Mouse (Mus musculus) erythroblast, embryonic 14.5 days (primary cell): ENCODE results near the gene Mettl21c.

Experiments
- GATA1 ChIP-seq: IDR thresholded peaks from 2 replicates; pipeline ENCODE4 v1.6.1; 2012; ENCODE audit warnings: low read length, inconsistent platforms, mixed read lengths
- TAL1 ChIP-seq: IDR thresholded peaks from 3 replicates; pipeline ENCODE4 v1.6.1; 2012; ENCODE audit warnings: low read length, inconsistent platforms, mixed read lengths

GRCm38 (mm10) chr1:44032948-44033347 lies 13.1 kb upstream of the Mettl21c start:
- no peak for TF ChIP-seq GATA1
- TF ChIP-seq TAL1, result no peak
